Mouse (Mus musculus) hindbrain, embryonic 16.5 days (tissue): ENCODE results near the gene Rasgrp1. TPM values are rescaled to one million over a fixed set of nuclear protein-coding genes. Genes with fewer than 3 reads are reported as not detected.

Experiments used
- ATAC-seq: fragments of 200-750 bp; cut with Nextera tagmentation; 2 replicates; pipeline ENCODE4 v1.8.0; 2017; ENCODE audit warnings: moderate TSS enrichment, moderate library complexity
- H3K27ac ChIP-seq: fragments of 300-500 bp; sonication (generic); 2 replicates; pipeline ENCODE4 v1.5.1; 2014; ENCODE audit warnings: low read depth, mild to moderate bottlenecking, control low read depth, low read length, moderate library complexity
- H3K27me3 ChIP-seq: fragments of 300-500 bp; sonication (generic); replicated peaks from 2 replicates; pipeline ENCODE4 v1.6.1; 2014; ENCODE audit warnings: low read length; ENCODE audit not compliant: control insufficient read depth, insufficient read depth
- H3K36me3 ChIP-seq: fragments of 300-500 bp; sonication (generic); 2 replicates; pipeline ENCODE4 v1.6.1; 2014; ENCODE audit warnings: mild to moderate bottlenecking, low read length, moderate library complexity, mixed read lengths; ENCODE audit not compliant: control insufficient read depth, insufficient read depth
- H3K4me1 ChIP-seq: fragments of 300-500 bp; sonication (generic); 2 replicates; pipeline ENCODE4 v1.6.1; 2014; ENCODE audit warnings: low read depth, low read length; ENCODE audit not compliant: control insufficient read depth, insufficient read depth
- H3K4me2 ChIP-seq: fragments of 300-500 bp; sonication (generic); 2 replicates; pipeline ENCODE4 v1.6.1; 2014; ENCODE audit warnings: mild to moderate bottlenecking, low read length, control low read depth, moderate library complexity
- H3K4me3 ChIP-seq: fragments of 300-500 bp; sonication (generic); 2 replicates; pipeline ENCODE4 v1.5.1; 2014; ENCODE audit warnings: mild to moderate bottlenecking, low read length, control low read depth, moderate library complexity
- H3K9ac ChIP-seq: fragments of 300-500 bp; sonication (generic); 2 replicates; pipeline ENCODE4 v1.6.1; 2014; ENCODE audit warnings: low read depth, mild to moderate bottlenecking, control low read depth, low read length, moderate library complexity
- H3K9me3 ChIP-seq: fragments of 300-500 bp; sonication (generic); 2 replicates; pipeline ENCODE4 v1.6.1; 2014; ENCODE audit warnings: mild to moderate bottlenecking, low read length, moderate library complexity; ENCODE audit not compliant: control insufficient read depth
- WGBS: fragments of 180-500 bp; shearing (Covaris S2); extraction: QIAGEN DNeasy Blood & Tissue Kit; methylation state at CpG from one replicate; pipeline ENCODE4 v1.1.7; 2014; 5-methylcytosine and 5-hydroxymethylcytosine counted together
- polyA plus RNA-seq: library from polyadenylated mRNA; unstranded; fragments of >200 nt; fragmentation: Nextera tagmentation; extraction: Ambion mirVana; gene quantifications from 2 replicates; pipeline ENCODE4 v1.2.1, GENCODE M21; 2015

Rasgrp1 gene
- polyA plus RNA-seq, 1 experiment from 2014 or later = 2.5 TPM

DNA sequence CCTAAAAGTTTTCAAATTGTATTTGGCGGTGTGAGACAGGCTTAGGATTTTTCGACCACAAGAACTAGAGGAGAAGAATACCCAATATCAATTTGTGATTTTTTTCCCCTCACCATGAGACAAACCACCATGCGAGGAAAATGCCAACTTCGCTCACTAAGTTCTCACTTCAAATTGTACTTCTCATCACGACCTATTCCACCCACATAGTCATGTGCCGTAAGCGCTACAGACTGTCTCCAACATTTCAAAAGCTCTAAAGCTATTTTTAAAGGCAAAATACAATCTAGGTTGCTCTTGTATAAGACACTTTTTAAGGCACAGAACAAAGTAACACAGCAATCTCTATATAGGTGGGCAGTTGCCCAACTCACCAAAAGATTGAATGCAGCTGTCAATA, 4.9 kb downstream of the Rasgrp1 start:
- 92% methylated on average over 7 of the region's 7 CpGs for WGBS
- ATAC-seq = no peak
- H3K4me1 ChIP-seq = peaks cover 10% of the 10 kb centered on the region
- no peak overlapping the region for H3K4me2 ChIP-seq
- H3K27ac ChIP-seq = no peak overlapping the region
- H3K36me3 ChIP-seq = no peaks in the 10 kb centered on the region
- H3K27me3 ChIP-seq = peaks cover 2% of the 10 kb centered on the region; the same call in 1 of the 2 replicates
- no peak overlapping the region for H3K9ac ChIP-seq
- H3K4me3 ChIP-seq = no peak overlapping the region
- no peaks in the 10 kb centered on the region for H3K9me3 ChIP-seq

DNA sequence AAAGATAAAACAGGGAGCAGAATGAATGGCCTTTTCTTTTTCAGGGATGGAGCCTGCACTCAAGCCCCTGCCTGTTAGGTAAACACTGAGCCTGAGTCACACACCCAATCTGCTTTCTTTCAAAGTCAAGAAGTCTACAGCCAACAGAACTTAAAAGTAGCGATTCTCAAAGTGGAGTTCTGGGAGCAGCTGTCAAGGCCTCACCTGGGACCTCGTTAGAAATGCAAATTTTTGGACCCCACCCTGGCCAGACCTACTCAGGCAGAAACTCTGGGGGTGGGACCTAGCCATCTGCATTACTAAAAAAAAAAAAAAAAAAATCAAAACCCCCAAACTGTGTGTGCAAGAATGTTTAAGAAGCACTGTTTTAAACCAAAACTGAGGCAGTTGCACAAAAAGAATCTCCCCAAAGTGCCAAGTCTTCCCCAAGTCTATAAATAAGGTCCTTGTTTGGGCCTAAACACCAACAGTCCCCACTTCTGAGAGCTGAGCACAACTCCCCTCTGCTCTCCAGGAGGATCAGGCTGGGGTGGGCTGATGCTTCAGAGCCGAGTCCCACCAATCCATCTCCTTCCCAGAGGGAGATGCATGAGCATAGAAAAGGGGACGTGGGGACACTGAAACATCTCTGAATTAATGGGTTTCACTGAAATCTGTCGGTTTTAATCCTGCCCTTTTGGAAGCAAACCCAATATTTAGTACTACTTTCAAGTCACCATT, 5.7 kb downstream of the Rasgrp1 start:
- Histone ChIP-seq H3K4me2 (no peak overlapping the region), H3K36me3 (no peaks in the 10 kb centered on the region), H3K9me3 (no peaks in the 10 kb centered on the region), H3K4me1 (peaks cover 3% of the 10 kb centered on the region), H3K4me3 (no peak overlapping the region), H3K27ac (no peak overlapping the region), H3K27me3 (peaks cover 2% of the 10 kb centered on the region; the same call in 1 of the 2 replicates), H3K9ac (no peak overlapping the region)
- no peak for ATAC-seq
- WGBS = 53% methylated on average over 5 of the region's 5 CpGs

DNA sequence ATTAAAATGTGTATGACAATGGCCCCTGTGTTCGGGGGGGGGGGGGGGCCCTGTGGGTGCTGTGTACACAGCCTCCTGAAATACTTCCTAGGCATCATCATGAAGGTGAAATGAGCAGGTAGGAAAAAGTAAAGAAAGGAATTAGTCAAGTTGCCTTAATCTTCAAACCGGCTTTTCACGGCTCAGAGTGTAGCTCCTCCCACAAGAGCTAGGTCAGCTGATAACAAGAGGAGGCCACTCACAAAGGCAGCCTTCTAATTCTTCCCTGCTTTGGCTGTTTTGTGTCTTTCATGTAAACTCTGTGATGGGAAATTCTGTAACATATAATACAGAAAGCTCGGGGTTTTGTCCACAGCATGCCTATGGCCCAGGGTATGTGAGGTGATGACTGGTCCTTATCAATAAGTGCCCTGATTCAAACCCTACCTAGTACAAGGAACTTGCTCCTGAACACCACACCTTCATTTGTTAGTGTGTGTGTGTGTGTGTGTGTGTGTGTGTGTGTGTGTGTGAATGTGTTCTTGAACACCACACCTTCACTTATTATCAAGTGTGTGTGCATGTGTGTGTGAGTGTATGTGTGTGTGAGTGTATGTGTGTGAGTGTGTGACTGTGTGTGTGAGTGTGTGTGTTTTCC, 7.1 kb downstream of the Rasgrp1 start:
- whole genome bisulfite sequencing = 45% methylated on average over 4 of the region's 4 CpGs
- H3K4me2 ChIP-seq = no peak overlapping the region
- no peak overlapping the region for H3K27ac ChIP-seq

DNA sequence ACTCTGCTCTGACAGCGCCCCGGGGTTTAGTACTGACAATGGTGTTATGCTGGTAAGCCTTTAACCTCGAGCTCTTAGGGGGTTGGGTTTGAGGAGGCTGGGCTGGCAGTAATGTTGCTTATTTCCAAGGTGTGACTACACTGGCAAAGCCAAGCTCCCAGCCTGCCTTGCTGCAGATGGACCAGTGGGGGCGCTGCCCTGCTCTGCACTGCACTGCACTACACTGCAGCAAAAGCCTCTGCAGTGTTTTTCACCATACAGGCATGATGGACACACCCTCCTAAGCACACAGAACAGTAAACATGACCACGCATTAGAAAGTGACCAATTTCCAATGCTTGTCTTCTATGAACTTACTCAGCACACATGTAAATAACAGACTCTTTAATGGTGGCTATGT, 11.2 kb downstream of the Rasgrp1 start:
- Histone ChIP-seq H3K27ac (no peak overlapping the region), H3K4me3 (no peak overlapping the region), H3K4me1 (no peaks in the 10 kb centered on the region), H3K9ac (no peak overlapping the region), H3K27me3 (no peaks in the 10 kb centered on the region), H3K9me3 (no peaks in the 10 kb centered on the region), H3K4me2 (no peak overlapping the region), H3K36me3 (no peaks in the 10 kb centered on the region)
- 59% methylated on average over 5 of the region's 5 CpGs for WGBS
- no peak for ATAC-seq

More for the DNA sequence above, 7.1 kb downstream of the Rasgrp1 start:
- H3K36me3 ChIP-seq = no peaks in the 10 kb centered on the region
- H3K9ac ChIP-seq = no peak overlapping the region
- H3K27me3 ChIP-seq = no peaks in the 10 kb centered on the region
- no peak overlapping the region for H3K4me3 ChIP-seq
- no peaks in the 10 kb centered on the region for H3K4me1 ChIP-seq
- no peak for ATAC-seq
- no peaks in the 10 kb centered on the region for H3K9me3 ChIP-seq

DNA sequence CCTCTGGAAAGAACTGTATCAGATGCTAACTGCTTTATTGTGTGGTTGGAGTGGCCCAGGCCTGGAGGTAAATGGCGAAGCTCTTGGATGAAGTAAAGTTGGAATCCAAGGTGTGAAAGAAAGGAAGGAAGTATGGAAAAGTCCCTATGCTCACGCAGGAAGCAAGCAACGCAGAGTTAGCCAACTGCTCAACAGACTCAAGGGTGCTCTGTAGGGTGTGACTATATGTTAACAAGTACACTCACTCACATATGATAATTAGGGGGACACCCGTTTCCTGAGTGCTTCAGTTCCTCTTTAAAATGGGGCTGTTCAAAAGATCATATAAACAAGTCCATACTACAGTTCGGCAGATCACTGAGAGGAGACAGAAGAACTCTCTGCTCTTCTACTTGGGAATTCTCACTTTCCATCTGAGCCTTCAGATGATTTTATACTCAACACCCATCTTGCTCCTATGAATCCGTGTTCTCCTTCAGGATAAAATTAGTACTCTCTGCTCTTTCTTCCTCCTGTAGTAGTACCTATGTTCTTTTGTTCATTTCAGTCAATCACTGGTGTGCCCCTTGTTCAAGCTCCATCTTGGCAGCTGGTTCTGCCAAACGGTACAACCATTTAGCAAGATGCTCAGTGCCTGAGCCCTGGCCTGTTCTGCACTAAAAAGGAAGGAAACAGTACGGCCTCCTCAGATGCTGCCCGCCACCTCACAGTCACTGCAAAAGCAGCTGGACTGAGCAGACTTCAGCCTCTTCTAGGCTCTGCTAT, 14.1 kb downstream of the Rasgrp1 start:
- H3K36me3 ChIP-seq = no peaks in the 10 kb centered on the region
- no peak overlapping the region for H3K4me3 ChIP-seq
- H3K9me3 ChIP-seq = no peaks in the 10 kb centered on the region
- no peak for ATAC-seq
- H3K9ac ChIP-seq = no peak overlapping the region
- no peaks in the 10 kb centered on the region for H3K4me1 ChIP-seq
- 82% methylated on average over 9 of the region's 9 CpGs for WGBS
- H3K4me2 ChIP-seq = no peak overlapping the region
- no peak overlapping the region for H3K27ac ChIP-seq
- no peaks in the 10 kb centered on the region for H3K27me3 ChIP-seq

GRCm38 (mm10) chr2:117322399-117322798, 20.4 kb downstream of the Rasgrp1 start:
- no peaks in the 10 kb centered on the region for H3K4me1 ChIP-seq
- 92% methylated on average over 8 of the region's 8 CpGs for WGBS

GRCm38 (mm10) chr2:117321231-117321630, 21.6 kb downstream of the Rasgrp1 start:
- H3K4me3 ChIP-seq = no peak overlapping the region
- 78% methylated on average over 3 of the region's 3 CpGs for WGBS
- no peak overlapping the region for H3K27ac ChIP-seq
- no peaks in the 10 kb centered on the region for H3K4me1 ChIP-seq
- H3K27me3 ChIP-seq = no peaks in the 10 kb centered on the region
- H3K4me2 ChIP-seq = no peak overlapping the region
- no peaks in the 10 kb centered on the region for H3K36me3 ChIP-seq
- H3K9ac ChIP-seq = no peak overlapping the region
- ATAC-seq = no peak
- peaks cover 3% of the 10 kb centered on the region; the same call in 1 of the 2 replicates for H3K9me3 ChIP-seq

More at GRCm38 (mm10) chr2:117322399-117322798, 20.4 kb downstream of the Rasgrp1 start:
- no peak overlapping the region for H3K4me3 ChIP-seq
- H3K27me3 ChIP-seq = no peaks in the 10 kb centered on the region
- H3K9ac ChIP-seq = no peak overlapping the region
- no peaks in the 10 kb centered on the region for H3K9me3 ChIP-seq
- H3K27ac ChIP-seq = no peak overlapping the region
- H3K4me2 ChIP-seq = no peak overlapping the region
- H3K36me3 ChIP-seq = no peaks in the 10 kb centered on the region
- no peak for ATAC-seq

GRCm38 (mm10) chr2:117318991-117319390, 23.8 kb downstream of the Rasgrp1 start:
- WGBS = 80% methylated on average over 3 of the region's 3 CpGs
- Histone ChIP-seq H3K36me3 (no peaks in the 10 kb centered on the region), H3K27me3 (no peaks in the 10 kb centered on the region), H3K9me3 (peaks cover 5% of the 10 kb centered on the region), H3K4me1 (no peaks in the 10 kb centered on the region), H3K4me3 (no peak overlapping the region), H3K4me2 (no peak overlapping the region), H3K9ac (no peak overlapping the region), H3K27ac (no peak overlapping the region)
- no peak for ATAC-seq
